Mouse (Mus musculus) CH12.LX (cell line): Measurements from ENCODE around the gene Slc43a3. TPM values are rescaled to one million over a fixed set of nuclear protein-coding genes. Genes with fewer than 3 reads are reported as not detected.

Experiments
- DNase-seq: peaks from one replicate; pipeline ENCODE4 v3.0.0-alpha.2; 2013; ENCODE audit errors: extremely low read depth
- H3K27ac ChIP-seq: 2 replicates; pipeline ENCODE4 v1.5.1; 2012; ENCODE audit warnings: low read depth, mild to moderate bottlenecking, control low read depth, moderate library complexity; ENCODE audit not compliant: insufficient read depth
- H3K27me3 ChIP-seq: replicated peaks from 2 replicates; pipeline ENCODE3; 2012; ENCODE audit warnings: inconsistent platforms
- H3K36me3 ChIP-seq, 2 experiments: replicated peaks in 1 of 2; 2 replicates each; pipeline versions ENCODE3 to v1.6.1; 2012; ENCODE audit warnings: inconsistent platforms in 1 of 2, low read length in 1 of 2, mild to moderate bottlenecking in 1 of 2, mixed read lengths in 1 of 2, moderate library complexity in 1 of 2; ENCODE audit not compliant: control insufficient read depth in 1 of 2, insufficient read depth in 1 of 2
- H3K4me1 ChIP-seq, 2 experiments: 2 replicates each; pipeline ENCODE4 v1.6.1; 2012; ENCODE audit warnings: inconsistent platforms in 1 of 2, moderate library complexity in 1 of 2; ENCODE audit not compliant: insufficient read depth in 2 of 2, control insufficient read depth in 1 of 2
- H3K4me2 ChIP-seq: 2 replicates; pipeline ENCODE4 v1.6.1; 2012; ENCODE audit warnings: low read depth, mild to moderate bottlenecking, control low read depth; ENCODE audit not compliant: poor library complexity, insufficient read depth, severe bottlenecking
- H3K4me3 ChIP-seq, 3 experiments: fragments of 150-350 bp in 1 of 3; sonication (generic) in 1 of 3; replicated peaks in 1 of 3; 2 replicates each; pipeline versions ENCODE3 to v1.5.1; 2011 to 2012; ENCODE audit warnings: low read depth in 2 of 3, low read length in 2 of 3, mild to moderate bottlenecking in 2 of 3, moderate library complexity in 2 of 3, control low read depth in 1 of 3, improper control_type of control experiment in 1 of 3, inconsistent platforms in 1 of 3, mixed read lengths in 1 of 3; ENCODE audit not compliant: poor library complexity in 1 of 3
- H3K79me2 ChIP-seq: replicated peaks from 2 replicates; pipeline ENCODE4 v1.6.1; 2012; ENCODE audit warnings: mild to moderate bottlenecking, moderate library complexity; ENCODE audit not compliant: control insufficient read depth, poor library complexity, insufficient read depth, severe bottlenecking; ENCODE audit errors: extremely low read depth
- H3K9ac ChIP-seq: 2 replicates; pipeline ENCODE4 v1.6.1; 2012; ENCODE audit warnings: low read depth, mild to moderate bottlenecking, control low read depth, moderate library complexity; ENCODE audit not compliant: insufficient read depth
- H3K9me3 ChIP-seq: replicated peaks from 2 replicates; pipeline ENCODE3; 2012; ENCODE audit warnings: low read length, inconsistent platforms, mixed read lengths
- BHLHE40 ChIP-seq: IDR thresholded peaks from 2 replicates; pipeline ENCODE4 v1.6.1; 2011; ENCODE audit warnings: mild to moderate bottlenecking, low read depth, low read length, improper control_type of control experiment
- CHD1 ChIP-seq: IDR thresholded peaks from 2 replicates; pipeline ENCODE4 v1.6.1; 2012; ENCODE audit warnings: low read depth, low read length, improper control_type of control experiment, inconsistent platforms
- CHD2 ChIP-seq: IDR thresholded peaks from 2 replicates; pipeline ENCODE4 v1.6.1; 2011; ENCODE audit warnings: low read length, improper control_type of control experiment
- CTCF ChIP-seq, 2 experiments: IDR thresholded peaks in 1 of 2; conservative IDR thresholded peaks in 1 of 2; 2 replicates each; pipeline ENCODE4 v1.5.1; 2011 to 2012; ENCODE audit warnings: low read depth in 2 of 2, low read length in 2 of 2, improper control_type of control experiment in 1 of 2, inconsistent platforms in 1 of 2, mild to moderate bottlenecking in 1 of 2, moderate library complexity in 1 of 2
- E2F4 ChIP-seq: IDR thresholded peaks from 2 replicates; pipeline ENCODE4 v1.6.1; 2011; ENCODE audit warnings: low read depth, low read length, improper control_type of control experiment; ENCODE audit not compliant: insufficient replicate concordance
- ELF1 ChIP-seq: IDR thresholded peaks from 2 replicates; pipeline ENCODE4 v1.6.1; 2014; ENCODE audit warnings: low read depth, mild to moderate bottlenecking, inconsistent platforms, low read length, improper control_type of control experiment
- EP300 ChIP-seq: IDR thresholded peaks from 2 replicates; pipeline ENCODE4 v1.6.1; 2011; ENCODE audit warnings: low read length, improper control_type of control experiment
- ETS1 ChIP-seq: conservative IDR thresholded peaks from 2 replicates; pipeline ENCODE4 v1.6.1; 2012; ENCODE audit warnings: low read depth, mild to moderate bottlenecking, inconsistent platforms, low read length, improper control_type of control experiment, moderate library complexity
- GABPA ChIP-seq: IDR thresholded peaks from 2 replicates; pipeline ENCODE4 v1.6.1; 2012; ENCODE audit warnings: low read depth, low read length, improper control_type of control experiment, inconsistent platforms; ENCODE audit not compliant: insufficient replicate concordance
- HCFC1 ChIP-seq: IDR thresholded peaks from 2 replicates; pipeline ENCODE4 v1.6.1; 2012; ENCODE audit warnings: low read depth, mild to moderate bottlenecking, inconsistent platforms, low read length, improper control_type of control experiment
- IRF4 ChIP-seq: IDR thresholded peaks from 2 replicates; pipeline ENCODE4 v1.6.1; 2014; ENCODE audit warnings: low read depth, mild to moderate bottlenecking, inconsistent platforms, low read length, improper control_type of control experiment
- JUN ChIP-seq: IDR thresholded peaks from 2 replicates; pipeline ENCODE4 v1.6.1; 2011; ENCODE audit warnings: low read depth, mild to moderate bottlenecking, low read length, improper control_type of control experiment, moderate library complexity; ENCODE audit not compliant: insufficient read depth
- JUND ChIP-seq: conservative IDR thresholded peaks from 2 replicates; pipeline ENCODE4 v1.6.1; 2011; ENCODE audit warnings: low read depth, low read length, improper control_type of control experiment
- MAFK ChIP-seq: IDR thresholded peaks from 2 replicates; pipeline ENCODE4 v1.6.1; 2011; ENCODE audit warnings: low read length, improper control_type of control experiment; ENCODE audit not compliant: insufficient replicate concordance
- MAX ChIP-seq: IDR thresholded peaks from 2 replicates; pipeline ENCODE4 v1.6.1; 2011; ENCODE audit warnings: low read length, improper control_type of control experiment
- MAZ ChIP-seq: IDR thresholded peaks from 2 replicates; pipeline ENCODE4 v1.6.1; 2012; ENCODE audit warnings: low read depth, mild to moderate bottlenecking, inconsistent platforms, low read length, improper control_type of control experiment, moderate library complexity
- MEF2A ChIP-seq: IDR thresholded peaks from 2 replicates; pipeline ENCODE4 v1.6.1; 2014; ENCODE audit warnings: low read depth, mild to moderate bottlenecking, inconsistent platforms, low read length, improper control_type of control experiment, borderline replicate concordance
- MXI1 ChIP-seq: IDR thresholded peaks from 2 replicates; pipeline ENCODE4 v1.6.1; 2011; ENCODE audit warnings: mild to moderate bottlenecking, low read depth, low read length, improper control_type of control experiment
- MYC ChIP-seq: IDR thresholded peaks from 2 replicates; pipeline ENCODE4 v1.6.1; 2011; ENCODE audit warnings: low read depth, mild to moderate bottlenecking, improper control_type of control experiment, low read length
- NELFE ChIP-seq: IDR thresholded peaks from 2 replicates; pipeline ENCODE4 v1.6.1; 2011; ENCODE audit warnings: low read depth, low read length, improper control_type of control experiment
- NRF1 ChIP-seq: IDR thresholded peaks from 2 replicates; pipeline ENCODE4 v1.6.1; 2014; ENCODE audit warnings: low read depth, mild to moderate bottlenecking, inconsistent platforms, low read length, improper control_type of control experiment, moderate library complexity
- PAX5 ChIP-seq: IDR thresholded peaks from 2 replicates; pipeline ENCODE4 v1.6.1; 2012; ENCODE audit warnings: low read length, inconsistent platforms, mixed read lengths
- POLR2A ChIP-seq: IDR thresholded peaks from 2 replicates; pipeline ENCODE4 v1.6.1; 2011; ENCODE audit warnings: low read depth, mild to moderate bottlenecking, improper control_type of control experiment, low read length
- POLR2AphosphoS2 ChIP-seq: IDR thresholded peaks from 2 replicates; pipeline ENCODE4 v1.6.1; 2011; ENCODE audit warnings: low read depth, low read length, improper control_type of control experiment
- RAD21 ChIP-seq: IDR thresholded peaks from 2 replicates; pipeline ENCODE4 v1.6.1; 2011; ENCODE audit warnings: low read depth, mild to moderate bottlenecking, low read length, improper control_type of control experiment, moderate library complexity
- RCOR1 ChIP-seq: conservative IDR thresholded peaks from 2 replicates; pipeline ENCODE4 v1.6.1; 2012; ENCODE audit warnings: low read depth, mild to moderate bottlenecking, inconsistent platforms, low read length, improper control_type of control experiment
- SIN3A ChIP-seq: IDR thresholded peaks from 2 replicates; pipeline ENCODE4 v1.6.1; 2012; ENCODE audit warnings: low read length, improper control_type of control experiment, inconsistent platforms
- SMC3 ChIP-seq: IDR thresholded peaks from 2 replicates; pipeline ENCODE4 v1.6.1; 2011; ENCODE audit warnings: low read depth, low read length, improper control_type of control experiment
- TBP ChIP-seq: conservative IDR thresholded peaks from 2 replicates; pipeline ENCODE4 v1.6.1; 2011; ENCODE audit warnings: low read depth, low read length, improper control_type of control experiment
- TCF12 ChIP-seq: IDR thresholded peaks from 2 replicates; pipeline ENCODE4 v1.6.1; 2014; ENCODE audit warnings: low read depth, mild to moderate bottlenecking, inconsistent platforms, low read length, improper control_type of control experiment
- UBTF ChIP-seq: IDR thresholded peaks from 2 replicates; pipeline ENCODE4 v1.6.1; 2012; ENCODE audit warnings: low read depth, mild to moderate bottlenecking, inconsistent platforms, low read length, improper control_type of control experiment, moderate library complexity
- USF1 ChIP-seq: IDR thresholded peaks from 2 replicates; pipeline ENCODE4 v1.6.1; 2014; ENCODE audit warnings: low read depth, mild to moderate bottlenecking, inconsistent platforms, low read length, improper control_type of control experiment
- USF2 ChIP-seq: conservative IDR thresholded peaks from 2 replicates; pipeline ENCODE4 v1.6.1; 2011; ENCODE audit warnings: low read depth, low read length, improper control_type of control experiment
- ZC3H11A ChIP-seq: IDR thresholded peaks from 2 replicates; pipeline ENCODE4 v1.6.1; 2012; ENCODE audit warnings: low read depth, mild to moderate bottlenecking, inconsistent platforms, low read length, improper control_type of control experiment
- ZKSCAN1 ChIP-seq: IDR thresholded peaks from 2 replicates; pipeline ENCODE4 v1.6.1; 2012; ENCODE audit warnings: low read depth, inconsistent platforms, low read length, improper control_type of control experiment, borderline replicate concordance
- ZMIZ1 ChIP-seq: IDR thresholded peaks from 2 replicates; pipeline ENCODE4 v1.6.1; 2012; ENCODE audit warnings: low read depth, mild to moderate bottlenecking, inconsistent platforms, low read length, improper control_type of control experiment
- ZNF384 ChIP-seq: IDR thresholded peaks from 2 replicates; pipeline ENCODE4 v1.6.1; 2012; ENCODE audit warnings: low read depth, low read length, improper control_type of control experiment, inconsistent platforms
- dilution Hi-C: fragments of 300-500 bp; cut with MboI; formaldehyde crosslinking; loops from 2 replicates; pipeline ENCODE4 v1.14.3; 2020; ENCODE audit warnings: low sequenced_read_pairs; ENCODE audit not compliant: extremely low pct_unique_long_range_greater_than_20kb, extremely low pct_ligation_motif_present
- in situ Hi-C: fragments of 300-500 bp; cut with MboI; formaldehyde crosslinking; loops from 3 replicates; pipeline ENCODE4 v1.14.3; 2019; ENCODE audit warnings: low sequenced_read_pairs, low pct_ligation_motif_present, low pct_unique_long_range_greater_than_20kb, mixed read lengths
- polyA plus RNA-seq: library from polyadenylated mRNA; unstranded; fragments of >175 nt; gene quantifications from 2 replicates; pipeline ENCODE4 v1.2.1, GENCODE M21; 2012; ENCODE audit warnings: low read depth; ENCODE audit not compliant: insufficient read length
- total RNA-seq, 2 experiments: library from RNA; depleted of rRNA; stranded (reverse); fragments of 300-350 nt in 1 of 2; fragments of >200 nt in 1 of 2; gene quantifications; 2 replicates each; pipeline ENCODE4 v1.2.3; 2012 to 2014

The Slc43a3 gene
- total RNA-seq (2012; rRNA removed) (121 and 136 TPM in 2 replicates), total RNA-seq (2014; rRNA removed) (163 and 176 TPM in 2 replicates), polyA plus RNA-seq (140 and 174 TPM in 2 replicates)

DNA sequence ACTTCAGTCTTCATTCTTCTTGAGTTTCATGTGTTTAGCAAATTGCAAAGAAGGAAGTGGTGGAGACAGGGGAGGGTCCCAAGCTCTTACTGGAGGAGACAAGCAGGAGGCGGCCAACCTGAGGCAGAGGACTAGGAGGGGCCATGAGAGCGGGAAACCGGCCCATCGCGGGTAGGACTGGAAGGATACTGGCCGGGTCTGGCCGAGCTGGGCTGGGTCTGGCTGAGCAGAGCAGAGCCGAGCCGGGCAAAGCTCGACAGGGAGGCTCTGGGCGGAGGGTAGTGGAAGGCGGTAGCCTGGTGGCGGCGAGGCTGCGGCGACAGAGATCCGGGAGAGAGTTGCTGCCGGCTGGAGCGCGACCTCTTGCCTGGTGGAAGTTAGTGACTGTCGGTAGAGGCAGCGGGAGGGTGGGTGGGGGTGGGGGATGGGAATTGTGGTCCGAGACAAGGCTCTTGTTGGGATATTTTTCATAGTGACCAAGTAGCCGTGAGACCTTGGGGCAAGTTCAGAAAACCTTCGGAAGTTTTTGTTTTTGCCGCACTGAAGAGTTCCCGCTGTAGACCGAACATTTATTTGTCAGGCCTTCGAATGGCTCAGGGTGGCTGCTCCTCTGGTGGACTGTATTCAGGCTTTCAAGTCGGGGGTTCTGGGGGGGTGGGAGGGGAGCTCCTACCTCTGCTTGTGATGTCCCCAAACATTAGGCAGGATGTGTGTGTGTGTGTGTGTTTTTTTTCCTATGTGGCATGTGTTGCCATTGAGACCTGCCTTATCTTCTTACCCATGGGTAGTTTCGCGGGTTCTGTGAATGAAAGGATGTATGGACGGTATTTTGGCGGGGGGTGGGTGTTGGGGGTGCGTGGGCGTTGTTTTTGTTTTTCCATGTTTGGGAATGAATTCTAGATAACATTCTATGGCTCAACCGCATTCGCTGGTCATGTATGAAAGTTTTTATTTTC, at the start of gene Slc43a3:
Gene Slc43a3 (plus strand): TSS at position 106 of the 956 bp plus-strand sequence.
- peaks cover 2 to 34% of the 10 kb centered on the region in 2 experiments; a peak in 3 of 4 replicates for H3K4me1 ChIP-seq
- dilution Hi-C loops, result no loop called here
- peak within 1 kb of the TSS; percentile 92 for H3K27ac ChIP-seq

DNA sequence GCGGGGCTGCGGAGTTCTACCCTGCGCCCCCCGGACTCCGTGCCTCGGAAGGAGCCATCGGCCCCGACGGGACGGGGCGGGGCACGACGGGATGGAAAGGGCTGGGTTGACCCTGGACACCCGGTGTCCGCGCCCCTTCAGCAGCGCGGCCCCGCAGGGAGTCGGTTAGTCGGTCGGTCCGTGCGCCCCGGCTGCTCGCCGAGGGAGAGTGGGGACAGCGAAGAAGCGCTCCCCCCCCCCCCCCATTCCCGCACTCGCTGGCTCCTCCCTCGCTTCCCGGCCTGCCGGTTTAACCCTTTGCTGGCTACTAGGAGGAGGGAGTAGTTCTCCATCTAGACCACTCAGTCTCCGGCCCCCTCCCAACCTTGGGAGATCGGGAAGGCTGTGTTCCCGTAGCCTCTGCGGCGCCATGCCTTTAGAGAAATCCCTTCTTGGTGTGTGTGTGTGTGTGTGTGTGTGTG, 49.5 kb upstream of the Slc43a3 start:
- dilution Hi-C loops (no loop called here), in situ Hi-C loops (loop anchor here (25.0 kb wide), 1 partner anchor 350 kb away; no protein-coding TSS in a partner anchor)
- Histone ChIP-seq H3K36me3 (no peaks in the 10 kb centered on the region), H3K9me3 (peaks cover 4% of the 10 kb centered on the region), H3K79me2 (no peaks in the 10 kb centered on the region), H3K9ac (no peak overlapping the region), H3K4me1 (peaks cover 0 to 21% of the 10 kb centered on the region in 2 experiments; a peak in 2 of 4 replicates), H3K27ac (no peak overlapping the region), H3K27me3 (peaks cover 31% of the 10 kb centered on the region), H3K4me2 (peak overlapping the region; percentile 84), H3K4me3 (peak overlapping the region in 1 of 3 experiments; percentile 3)
- DNase-seq, result no peak
- no peak for TF ChIP-seq NELFE
- no peak for TF ChIP-seq EP300
- no peak for TF ChIP-seq CHD1
- no peak for TF ChIP-seq POLR2A
- TF ChIP-seq MAZ, result no peak
- no peak for TF ChIP-seq SIN3A
- no peak for TF ChIP-seq SMC3
- TF ChIP-seq HCFC1, result no peak
- TF ChIP-seq ZKSCAN1, result no peak
- no peak for TF ChIP-seq RAD21
- no peak for TF ChIP-seq ZNF384
- no peak for TF ChIP-seq MXI1
- no peak for TF ChIP-seq MYC
- no peak for TF ChIP-seq IRF4
- TF ChIP-seq GABPA, result no peak
- no peak for TF ChIP-seq JUND

More for the DNA sequence above, at the start of gene Slc43a3:
- peaks cover 13 to 29% of the 10 kb centered on the region in 2 experiments for H3K36me3 ChIP-seq
- no peaks in the 10 kb centered on the region for H3K27me3 ChIP-seq
- no peak for TF ChIP-seq PAX5
- no peak for TF ChIP-seq CTCF (conservative IDR thresholded peaks at IDR 0.05 in 1 of 2, IDR thresholded peaks at IDR 0.05 in 1 of 2; ENCODE audit: low read depth in 2 of 2, low read length in 2 of 2)
- no peak for TF ChIP-seq MEF2A
- TF ChIP-seq IRF4, result no peak
- TF ChIP-seq EP300, result no peak
- no peak; the same call in 1 of the 2 replicates for TF ChIP-seq SIN3A
- no peak for TF ChIP-seq USF1
- TF ChIP-seq MXI1, result no peak
- no peak for TF ChIP-seq ZNF384
- TF ChIP-seq ZKSCAN1, result no peak
- peak; percentile 88 for TF ChIP-seq POLR2A
- TF ChIP-seq CHD1, result no peak; the same call in 1 of the 2 replicates
- TF ChIP-seq JUND, result no peak
- peak; percentile 65; the same call in 1 of the 2 replicates for TF ChIP-seq ELF1
- TF ChIP-seq RCOR1, result no peak
- peak; percentile 60 for TF ChIP-seq TCF12
- peak; percentile 44; the same call in 1 of the 2 replicates for TF ChIP-seq POLR2AphosphoS2
- peak; percentile 87 for TF ChIP-seq NELFE
- TF ChIP-seq SMC3, result no peak
- no peak for TF ChIP-seq NRF1
- TF ChIP-seq TBP, result no peak
- TF ChIP-seq USF2, result no peak
- TF ChIP-seq MAZ, result 0 out of 2 replicates have a peak, but pooled peaks have one; percentile 21
- TF ChIP-seq RAD21, result no peak
- no peak for TF ChIP-seq MYC
- no peak for TF ChIP-seq BHLHE40
- TF ChIP-seq JUN, result no peak
- peak; percentile 81; the same call in 1 of the 2 replicates for TF ChIP-seq E2F4
- no peak for TF ChIP-seq ZC3H11A
- peak; percentile 68; the same call in 1 of the 2 replicates for TF ChIP-seq ZMIZ1
- TF ChIP-seq CHD2, result peak; percentile 26; the same call in 1 of the 2 replicates
- TF ChIP-seq MAX, result no peak
- TF ChIP-seq ETS1, result no peak
- no peak for TF ChIP-seq MAFK
- peak; percentile 84; the same call in 1 of the 2 replicates for TF ChIP-seq UBTF
- TF ChIP-seq GABPA, result no peak
- TF ChIP-seq, all 38 proteins: peak for 10
- peak; percentile 85 for DNase-seq
- in situ Hi-C loops, result no loop called here
- Histone ChIP-seq H3K4me3 (peak within 1 kb of the TSS; percentile 58 to 78 (median 77)), H3K79me2 (peaks cover 29% of the 10 kb centered on the region), H3K9ac (peak within 1 kb of the TSS; percentile 87), H3K9me3 (peaks cover 3% of the 10 kb centered on the region), H3K4me2 (peak within 1 kb of the TSS; percentile 72)
